Mouse (Mus musculus) MEL (cell line): ENCODE results near the gene Pde3a. TPM values are rescaled to one million over a fixed set of nuclear protein-coding genes. Genes with fewer than 3 reads are reported as not detected.

ENCODE experiments used
- DNase-seq: peaks from one replicate; pipeline ENCODE4 v3.0.0; 2011; ENCODE audit warnings: low read depth, low spot score
- H3K27ac ChIP-seq: 2 replicates; pipeline ENCODE4 v1.5.1; 2012; ENCODE audit warnings: low read depth, mild to moderate bottlenecking, control low read depth, low read length, moderate library complexity; ENCODE audit not compliant: control insufficient read depth
- H3K27me3 ChIP-seq, 2 experiments: fragments of 150-350 bp in 1 of 2; sonication (generic) in 1 of 2; 2 replicates each; pipeline ENCODE4 v1.6.1; 2012; ENCODE audit warnings: low read length in 2 of 2, mild to moderate bottlenecking in 2 of 2, improper control_type of control experiment in 1 of 2, moderate library complexity in 1 of 2; ENCODE audit not compliant: insufficient read depth in 2 of 2, control insufficient read depth in 1 of 2
- H3K36me3 ChIP-seq, 2 experiments: 2 replicates each; pipeline ENCODE4 v1.6.1; 2012 to 2014; ENCODE audit warnings: low read length in 2 of 2, improper control_type of control experiment in 1 of 2, inconsistent platforms in 1 of 2, mild to moderate bottlenecking in 1 of 2; ENCODE audit not compliant: insufficient read depth in 2 of 2, control insufficient read depth in 1 of 2
- H3K4me1 ChIP-seq, 2 experiments: fragments of 150-350 bp in 1 of 2; sonication (generic) in 1 of 2; 2 replicates each; pipeline ENCODE4 v1.6.1; 2012; ENCODE audit warnings: low read length in 2 of 2, improper control_type of control experiment in 1 of 2, mild to moderate bottlenecking in 1 of 2; ENCODE audit not compliant: insufficient read depth in 2 of 2, control insufficient read depth in 1 of 2
- H3K4me3 ChIP-seq, 2 experiments: fragments of 150-350 bp in 1 of 2; sonication (generic) in 1 of 2; 2 replicates each; pipeline ENCODE4 v1.5.1; 2012; ENCODE audit warnings: low read depth in 2 of 2, low read length in 2 of 2, mild to moderate bottlenecking in 2 of 2, moderate library complexity in 2 of 2, control low read depth in 1 of 2, improper control_type of control experiment in 1 of 2; ENCODE audit not compliant: control insufficient read depth in 1 of 2, insufficient read depth in 1 of 2
- H3K79me2 ChIP-seq: 2 replicates; pipeline ENCODE4 v1.6.1; 2012; ENCODE audit warnings: mild to moderate bottlenecking, low read length, moderate library complexity; ENCODE audit not compliant: control insufficient read depth, poor library complexity, insufficient read depth
- H3K9ac ChIP-seq: 2 replicates; pipeline ENCODE4 v1.6.1; 2012; ENCODE audit warnings: low read depth, mild to moderate bottlenecking, control low read depth, low read length, moderate library complexity; ENCODE audit not compliant: control insufficient read depth, poor library complexity, severe bottlenecking
- H3K9me3 ChIP-seq: fragments of 150-350 bp; sonication (generic); replicated peaks from 2 replicates; pipeline ENCODE4 v1.6.1; 2012; ENCODE audit warnings: mild to moderate bottlenecking, low read length, improper control_type of control experiment, moderate library complexity; ENCODE audit not compliant: insufficient read depth
- BHLHE40 ChIP-seq: IDR thresholded peaks from 2 replicates; pipeline ENCODE4 v1.6.1; 2012; ENCODE audit warnings: low read depth, mild to moderate bottlenecking, inconsistent platforms, low read length, improper control_type of control experiment, borderline replicate concordance
- CTCF ChIP-seq, 3 experiments: IDR thresholded peaks in 2 of 3; conservative IDR thresholded peaks in 1 of 3; 2 replicates each; pipeline ENCODE4 v1.5.1; 2011 to 2012; ENCODE audit warnings: low read length in 3 of 3, low read depth in 2 of 3, mild to moderate bottlenecking in 2 of 3, improper control_type of control experiment in 1 of 3, inconsistent platforms in 1 of 3, mixed read lengths in 1 of 3, moderate library complexity in 1 of 3; ENCODE audit not compliant: control insufficient read depth in 1 of 3, insufficient read depth in 1 of 3, poor library complexity in 1 of 3, severe bottlenecking in 1 of 3
- E2F4 ChIP-seq: IDR thresholded peaks from 2 replicates; pipeline ENCODE4 v1.6.1; 2011; ENCODE audit warnings: low read depth, low read length, improper control_type of control experiment, borderline replicate concordance
- ELF1 ChIP-seq: IDR thresholded peaks from 2 replicates; pipeline ENCODE4 v1.6.1; 2014; ENCODE audit warnings: low read depth, mild to moderate bottlenecking, inconsistent platforms, low read length, improper control_type of control experiment, moderate library complexity
- EP300 ChIP-seq, 2 experiments: IDR thresholded peaks; 2 replicates each; pipeline ENCODE4 v1.6.1; 2011; ENCODE audit warnings: improper control_type of control experiment in 2 of 2, low read length in 2 of 2, low read depth in 1 of 2, mild to moderate bottlenecking in 1 of 2
- GATA1 ChIP-seq: IDR thresholded peaks from 2 replicates; pipeline ENCODE4 v1.6.1; 2011; ENCODE audit warnings: low read depth, low read length, improper control_type of control experiment
- KAT2A ChIP-seq: conservative IDR thresholded peaks from 2 replicates; pipeline ENCODE4 v1.6.1; 2012; ENCODE audit warnings: low read depth, low read length, improper control_type of control experiment, inconsistent platforms
- MAFK ChIP-seq: IDR thresholded peaks from 2 replicates; pipeline ENCODE4 v1.6.1; 2011; ENCODE audit warnings: low read depth, mild to moderate bottlenecking, low read length, improper control_type of control experiment, borderline replicate concordance
- MAX ChIP-seq: IDR thresholded peaks from 2 replicates; pipeline ENCODE4 v1.6.1; 2011; ENCODE audit warnings: low read length, improper control_type of control experiment
- MAZ ChIP-seq: IDR thresholded peaks from 2 replicates; pipeline ENCODE4 v1.6.1; 2012; ENCODE audit warnings: low read depth, mild to moderate bottlenecking, inconsistent platforms, low read length, improper control_type of control experiment
- MEF2A ChIP-seq: IDR thresholded peaks from 2 replicates; pipeline ENCODE4 v1.6.1; 2014; ENCODE audit warnings: low read depth, mild to moderate bottlenecking, inconsistent platforms, low read length, improper control_type of control experiment; ENCODE audit not compliant: poor library complexity, insufficient replicate concordance, severe bottlenecking; ENCODE audit errors: extremely low read depth
- MXI1 ChIP-seq: IDR thresholded peaks from 2 replicates; pipeline ENCODE4 v1.6.1; 2011; ENCODE audit warnings: mild to moderate bottlenecking, low read depth, low read length, improper control_type of control experiment
- MYB ChIP-seq: IDR thresholded peaks from 2 replicates; pipeline ENCODE4 v1.6.1; 2011; ENCODE audit warnings: mild to moderate bottlenecking, low read depth, low read length, improper control_type of control experiment
- MYC ChIP-seq: IDR thresholded peaks from 2 replicates; pipeline ENCODE4 v1.6.1; 2011; ENCODE audit warnings: low read depth, mild to moderate bottlenecking, low read length, improper control_type of control experiment, moderate library complexity
- POLR2A ChIP-seq, 2 experiments: IDR thresholded peaks; 2 replicates each; pipeline ENCODE4 v1.6.1; 2011 to 2012; ENCODE audit warnings: low read length in 2 of 2, mild to moderate bottlenecking in 2 of 2, control low read depth in 1 of 2, improper control_type of control experiment in 1 of 2, low read depth in 1 of 2, moderate library complexity in 1 of 2; ENCODE audit not compliant: control insufficient read depth in 1 of 2, insufficient read depth in 1 of 2, poor library complexity in 1 of 2
- POLR2AphosphoS5 ChIP-seq: IDR thresholded peaks from 2 replicates; pipeline ENCODE4 v1.6.1; 2012; ENCODE audit warnings: low read depth, borderline replicate concordance, mild to moderate bottlenecking, inconsistent platforms, low read length, moderate library complexity, mixed read lengths
- RAD21 ChIP-seq: IDR thresholded peaks from 2 replicates; pipeline ENCODE4 v1.6.1; 2011; ENCODE audit warnings: mild to moderate bottlenecking, low read depth, low read length, improper control_type of control experiment
- RCOR1 ChIP-seq: IDR thresholded peaks from 2 replicates; pipeline ENCODE4 v1.6.1; 2012; ENCODE audit warnings: low read depth, mild to moderate bottlenecking, inconsistent platforms, low read length, improper control_type of control experiment
- SMC3 ChIP-seq: IDR thresholded peaks from 2 replicates; pipeline ENCODE4 v1.6.1; 2011; ENCODE audit warnings: low read depth, low read length, improper control_type of control experiment
- ZC3H11A ChIP-seq: IDR thresholded peaks from 2 replicates; pipeline ENCODE4 v1.6.1; 2012; ENCODE audit warnings: low read depth, mild to moderate bottlenecking, inconsistent platforms, low read length, improper control_type of control experiment
- ZKSCAN1 ChIP-seq: IDR thresholded peaks from 2 replicates; pipeline ENCODE4 v1.6.1; 2012; ENCODE audit warnings: low read depth, mild to moderate bottlenecking, inconsistent platforms, low read length, improper control_type of control experiment, moderate library complexity
- polyA plus RNA-seq, 2 experiments: library from polyadenylated mRNA; stranded (reverse) in 1 of 2; unstranded in 1 of 2; fragments of >175 nt in 1 of 2; fragments of >200 nt in 1 of 2; gene quantifications; 2 replicates each; pipeline versions ENCODE4 v1.2.1 to v1.2.4; 2012; ENCODE audit warnings: low replicate concordance in 2 of 2, low read depth in 1 of 2; ENCODE audit not compliant: insufficient read length in 2 of 2, insufficient read depth in 1 of 2, missing spikeins in 1 of 2
- total RNA-seq: library from RNA; depleted of rRNA; stranded (reverse); fragments of 300-350 nt; gene quantifications from 2 replicates; pipeline ENCODE4 v1.2.3, GENCODE M21; 2012

The Pde3a gene
- total and polyA plus RNA-seq, 3 experiments, result not detected

- Histone ChIP-seq H3K4me3 (no peak overlapping the region), H3K27me3 (no peaks in the 10 kb centered on the region), H3K9me3 (no peaks in the 10 kb centered on the region), H3K27ac (no peak overlapping the region), H3K4me1 (no peaks in the 10 kb centered on the region), H3K79me2 (no peaks in the 10 kb centered on the region)
- no peak for TF ChIP-seq EP300 (IDR thresholded peaks at IDR 0.05; ENCODE audit: low read depth in 1 of 2, low read length in 2 of 2)
- TF ChIP-seq MXI1, result no peak
- TF ChIP-seq MEF2A, result no peak
- TF ChIP-seq E2F4, result no peak
- TF ChIP-seq GATA1, result no peak
- no peak for TF ChIP-seq RAD21
- TF ChIP-seq POLR2A (IDR thresholded peaks at IDR 0.05; ENCODE audit: control insufficient read depth in 1 of 2, insufficient read depth in 1 of 2, low read depth in 1 of 2, low read length in 2 of 2, poor library complexity in 1 of 2), result no peak
- TF ChIP-seq MYC, result no peak
- TF ChIP-seq ZC3H11A, result no peak
- TF ChIP-seq BHLHE40, result no peak
- TF ChIP-seq CTCF (IDR thresholded peaks at IDR 0.05 in 2 of 3, conservative IDR thresholded peaks at IDR 0.05 in 1 of 3; ENCODE audit: control insufficient read depth in 1 of 3, insufficient read depth in 1 of 3, low read depth in 2 of 3, low read length in 3 of 3, poor library complexity in 1 of 3, severe bottlenecking in 1 of 3), result no peak
- no peak for TF ChIP-seq MAX
- no peak for TF ChIP-seq ZKSCAN1
- no peak for TF ChIP-seq RCOR1
- no peak for TF ChIP-seq SMC3
- TF ChIP-seq MAZ, result no peak
- no peak for TF ChIP-seq POLR2AphosphoS5
- TF ChIP-seq, all 39 proteins: peak for 0
- Histone ChIP-seq H3K9ac (no peak overlapping the region), H3K36me3 (no peaks in the 10 kb centered on the region)
- DNase-seq, result no peak
Observed at GRCm38 (mm10) chr6:141210021-141210420, 39.0 kb upstream of the Pde3a start.

GRCm38 (mm10) chr6:141221081-141221480 lies 28.0 kb upstream of the Pde3a start:
- TF ChIP-seq MYC (no peak), MYB (no peak), ELF1 (no peak), KAT2A (no peak), ZC3H11A (no peak), RCOR1 (no peak), MAFK (no peak)
- H3K9me3 ChIP-seq, result no peaks in the 10 kb centered on the region
- no peak overlapping the region for H3K4me3 ChIP-seq
- no peaks in the 10 kb centered on the region for H3K4me1 ChIP-seq
- no peaks in the 10 kb centered on the region for H3K36me3 ChIP-seq
- H3K27me3 ChIP-seq, result no peaks in the 10 kb centered on the region
- no peak overlapping the region for H3K9ac ChIP-seq
- H3K27ac ChIP-seq, result no peak overlapping the region
- no peak for DNase-seq
- no peaks in the 10 kb centered on the region for H3K79me2 ChIP-seq
